Mouse (Mus musculus) kidney, postnatal 0 days (tissue): ENCODE measurements around the gene Pycr2. TPM values are rescaled to one million over a fixed set of nuclear protein-coding genes. Genes with fewer than 3 reads are reported as not detected.

Source experiments
- ATAC-seq: fragments of 200-750 bp; cut with Nextera tagmentation; replicated peaks from 2 replicates; pipeline ENCODE4 v1.8.0; 2017; ENCODE audit warnings: low read depth, moderate number of reproducible peaks, moderate TSS enrichment, moderate library complexity; ENCODE audit not compliant: low FRiP score
- DNase-seq: peaks from one replicate; pipeline ENCODE4 v3.0.0-alpha.2; 2016; ENCODE audit warnings: low spot score
- H3K27ac ChIP-seq: fragments of 300-500 bp; sonication (generic); 2 replicates; pipeline ENCODE4 v1.5.1; 2014; ENCODE audit warnings: mild to moderate bottlenecking
- H3K27me3 ChIP-seq: fragments of 300-500 bp; sonication (generic); 2 replicates; pipeline ENCODE4 v1.6.1; 2014; ENCODE audit warnings: low read length, mixed read lengths; ENCODE audit not compliant: insufficient read depth
- H3K36me3 ChIP-seq: fragments of 300-500 bp; sonication (generic); 2 replicates; pipeline ENCODE4 v1.6.1; 2014; ENCODE audit warnings: low read length, mixed read lengths; ENCODE audit not compliant: insufficient read depth
- H3K4me1 ChIP-seq: fragments of 300-500 bp; sonication (generic); replicated peaks from 2 replicates; pipeline ENCODE4 v1.6.1; 2014; ENCODE audit warnings: antibody characterized with exemption, low read length, mixed read lengths; ENCODE audit not compliant: insufficient read depth
- H3K4me2 ChIP-seq: fragments of 300-500 bp; sonication (generic); 2 replicates; pipeline ENCODE4 v1.6.1; 2014; ENCODE audit warnings: mild to moderate bottlenecking, low read length, moderate library complexity, mixed read lengths
- H3K4me3 ChIP-seq: fragments of 300-500 bp; sonication (generic); replicated peaks from 2 replicates; pipeline ENCODE4 v1.5.1; 2014; ENCODE audit warnings: low read depth, low read length
- H3K9ac ChIP-seq: fragments of 300-500 bp; sonication (generic); 2 replicates; pipeline ENCODE4 v1.6.1; 2014; ENCODE audit warnings: low read depth, low read length
- H3K9me3 ChIP-seq: fragments of 300-500 bp; sonication (generic); replicated peaks from 2 replicates; pipeline ENCODE4 v1.6.1; 2016; ENCODE audit warnings: low read length, inconsistent platforms, mixed read lengths
- CTCF ChIP-seq: IDR thresholded peaks from 2 replicates; pipeline ENCODE4 v1.5.1; 2016; ENCODE audit warnings: antibody characterized with exemption, low read depth, mild to moderate bottlenecking, moderate library complexity
- WGBS: fragments of 180-500 bp; shearing (Covaris S2); extraction: QIAGEN DNeasy Blood & Tissue Kit; methylation state at CpG from one replicate; pipeline ENCODE4 v1.1.7; 2014; 5-methylcytosine and 5-hydroxymethylcytosine counted together
- polyA plus RNA-seq: library from polyadenylated mRNA; unstranded; fragments of >200 nt; fragmentation: Nextera tagmentation; extraction: Ambion mirVana; gene quantifications from 2 replicates; pipeline ENCODE4 v1.2.1, GENCODE M21; 2015

The Pycr2 gene
- polyA plus RNA-seq, result 72.6 and 76.5 TPM in 2 replicates

- H3K9me3 ChIP-seq, result no peaks in the 10 kb centered on the region
- ATAC-seq (peak; percentile 99), DNase-seq (peak; percentile 96)
- peak within 1 kb of the TSS; percentile 72 for H3K9ac ChIP-seq
- TF ChIP-seq CTCF, result no peak
- peak within 1 kb of the TSS; percentile 65 for H3K27ac ChIP-seq
- H3K27me3 ChIP-seq, result no peaks in the 10 kb centered on the region
- H3K4me2 ChIP-seq, result peak within 1 kb of the TSS; percentile 72
- under 1% methylated on average over 52 of the region's 52 CpGs for WGBS
- peaks cover 24% of the 10 kb centered on the region; the same call in 1 of the 2 replicates for H3K36me3 ChIP-seq
- peak within 1 kb of the TSS; percentile 66 for H3K4me3 ChIP-seq
- H3K4me1 ChIP-seq, result peaks cover 7% of the 10 kb centered on the region
These were observed at the start of gene Pycr2 for GRCm38 (mm10) chr1:180904039-180904814. Gene Pycr2, plus strand, starts transcription at chr1:180904293.

- no peak overlapping the region for H3K9ac ChIP-seq
- peaks cover 60% of the 10 kb centered on the region for H3K36me3 ChIP-seq
- DNase-seq, result no peak
- no peak overlapping the region for H3K4me3 ChIP-seq
- no peaks in the 10 kb centered on the region for H3K9me3 ChIP-seq
- no peak for TF ChIP-seq CTCF
- no peaks in the 10 kb centered on the region for H3K4me1 ChIP-seq
- H3K4me2 ChIP-seq, result no peak overlapping the region
- no peak overlapping the region for H3K27ac ChIP-seq
- no peaks in the 10 kb centered on the region for H3K27me3 ChIP-seq
- ATAC-seq, result no peak
These were observed 45.3 kb upstream of the Pycr2 start for GRCm38 (mm10) chr1:180858763-180859162.

GRCm38 (mm10) chr1:180860030-180860429, 44.1 kb upstream of the Pycr2 start:
- DNase-seq (no peak), ATAC-seq (no peak)
- no peaks in the 10 kb centered on the region for H3K27me3 ChIP-seq
- H3K4me3 ChIP-seq, result no peak overlapping the region
- no peak overlapping the region for H3K27ac ChIP-seq
- 93% methylated on average over 6 of the region's 6 CpGs for WGBS
- H3K4me1 ChIP-seq, result no peaks in the 10 kb centered on the region
- no peaks in the 10 kb centered on the region for H3K9me3 ChIP-seq
- TF ChIP-seq CTCF, result no peak
- no peak overlapping the region for H3K4me2 ChIP-seq
- H3K36me3 ChIP-seq, result peaks cover 68% of the 10 kb centered on the region
- no peak overlapping the region for H3K9ac ChIP-seq

- no peaks in the 10 kb centered on the region for H3K4me1 ChIP-seq
- TF ChIP-seq CTCF, result peak; percentile 88
- no peaks in the 10 kb centered on the region for H3K9me3 ChIP-seq
- H3K4me2 ChIP-seq, result no peak overlapping the region
- peaks cover 68% of the 10 kb centered on the region for H3K36me3 ChIP-seq
- DNase-seq, result peak; percentile 85
- WGBS, result 3% methylated on average over 1 of the region's 1 CpGs
- H3K27me3 ChIP-seq, result no peaks in the 10 kb centered on the region
- no peak for ATAC-seq
- H3K9ac ChIP-seq, result no peak overlapping the region
- H3K4me3 ChIP-seq, result no peak overlapping the region
- H3K27ac ChIP-seq, result no peak overlapping the region
These were observed 40.5 kb upstream of the Pycr2 start for GRCm38 (mm10) chr1:180863606-180864005.

GRCm38 (mm10) chr1:180866001-180866400, 38.1 kb upstream of the Pycr2 start:
- ATAC-seq (no peak), DNase-seq (no peak)
- Histone ChIP-seq H3K36me3 (peaks cover 55% of the 10 kb centered on the region), H3K4me1 (no peaks in the 10 kb centered on the region), H3K27me3 (no peaks in the 10 kb centered on the region), H3K4me3 (no peak overlapping the region), H3K4me2 (no peak overlapping the region), H3K9ac (no peak overlapping the region), H3K9me3 (no peaks in the 10 kb centered on the region), H3K27ac (no peak overlapping the region)
- TF ChIP-seq CTCF, result no peak
- 94% methylated on average over 7 of the region's 7 CpGs for WGBS

- Histone ChIP-seq H3K4me1 (no peaks in the 10 kb centered on the region), H3K9ac (no peak overlapping the region), H3K27ac (no peak overlapping the region), H3K36me3 (peaks cover 25% of the 10 kb centered on the region; the same call in 1 of the 2 replicates), H3K9me3 (no peaks in the 10 kb centered on the region), H3K4me3 (no peak overlapping the region), H3K27me3 (no peaks in the 10 kb centered on the region), H3K4me2 (no peak overlapping the region)
- no peak for TF ChIP-seq CTCF
- ATAC-seq, result no peak
- WGBS, result 70% methylated on average over 13 of the region's 13 CpGs
- no peak for DNase-seq
These were observed 33.9 kb upstream of the Pycr2 start for GRCm38 (mm10) chr1:180870122-180870650.
